ENCODE assay signal across 9 mouse cellular contexts in the genomic region with DNA sequence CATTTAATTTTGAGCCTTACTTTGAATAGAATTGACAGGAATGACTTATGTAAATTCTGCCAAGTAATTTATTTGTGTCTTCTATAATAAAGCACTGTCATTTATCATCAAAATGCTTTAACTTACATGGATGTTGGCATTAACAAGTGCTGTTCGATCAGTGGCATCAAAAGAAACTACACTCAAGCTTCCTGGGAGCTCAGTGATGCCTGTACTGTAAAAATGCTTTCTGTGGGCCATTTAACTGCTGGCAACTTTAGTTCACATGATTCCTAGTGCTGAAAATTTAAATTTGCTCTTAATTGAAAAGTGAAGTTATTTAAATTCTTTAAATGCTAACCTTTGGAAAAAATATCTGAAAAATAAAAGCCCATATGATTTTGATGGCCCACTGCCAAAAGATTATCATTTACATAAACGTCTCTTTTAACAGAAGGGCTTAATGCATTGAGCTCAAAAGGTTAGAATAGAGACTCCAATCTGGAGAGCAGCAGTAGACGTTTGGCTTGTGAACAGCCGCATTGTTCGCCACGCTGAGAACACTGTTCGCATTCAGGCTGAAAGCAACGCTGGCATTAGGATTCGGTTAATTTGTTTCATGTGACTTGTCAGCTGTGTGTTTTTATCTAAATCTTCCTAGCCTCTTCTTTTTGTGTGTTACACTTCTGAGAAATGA. TPM values are rescaled to one million over a fixed set of nuclear protein-coding genes. Genes with fewer than 3 reads are reported as not detected.
DNase-seq lines count a peak whose midpoint lies in the region; ATAC-seq lines count a peak whose summit lies in the region.
"Had no signal": no experiment of that assay in that cellular context is flagged by ENCODE, and none has a peak within 500 bp of the region (broad histone marks: within the 10 kb centered on the region; RNA-seq: fewer than 3 reads in every experiment).

No protein-coding gene starts in this region.

- no peaks in the 10 kb centered on the region for H3K9me3 ChIP-seq in forebrain, embryonic 16.5 days (ENCODE audit: control insufficient read depth, low read length)
- H3K9me3 ChIP-seq in midbrain, embryonic 16.5 days (replicated peaks; ENCODE audit: control insufficient read depth, low read length, poor library complexity, severe bottlenecking) = no peaks in the 10 kb centered on the region
- H3K9me3 ChIP-seq: liver, embryonic 13.5 days had no signal

- intact Hi-C loops in heart, postnatal 36 days (cut with DNase I) = no loop called here

- 0 out of 2 replicates have a peak, but pooled peaks cover 9% of the 10 kb centered on the region for H3K36me3 ChIP-seq in forebrain, embryonic 16.5 days (ENCODE audit: control insufficient read depth, insufficient read depth)
- H3K36me3 ChIP-seq in midbrain, embryonic 16.5 days (ENCODE audit: control insufficient read depth, insufficient read depth, low read length) = peaks cover 20% of the 10 kb centered on the region

- 4% methylated on average over 9 of the region's 9 CpGs for WGBS in forebrain, embryonic 16.5 days
- WGBS in midbrain, embryonic 16.5 days = 4% methylated on average over 9 of the region's 9 CpGs

- H3K9ac ChIP-seq in forebrain, embryonic 16.5 days (replicated peaks; ENCODE audit: low read depth, low read length) = no peak overlapping the region
- no peak overlapping the region for H3K9ac ChIP-seq in midbrain, embryonic 16.5 days (ENCODE audit: low read depth, low read length)
- H3K9ac ChIP-seq: liver, embryonic 13.5 days had no signal

- peak overlapping the region; percentile 80 for H3K27ac ChIP-seq in forebrain, embryonic 16.5 days (ENCODE audit: low read length)
- H3K27ac ChIP-seq in midbrain, embryonic 16.5 days (ENCODE audit: low read length) = peak overlapping the region; percentile 61; the same call in 1 of the 2 replicates
- H3K27ac ChIP-seq: liver, embryonic 13.5 days had no signal

- H3K4me1 ChIP-seq in forebrain, embryonic 16.5 days (replicated peaks; ENCODE audit: control insufficient read depth, insufficient read depth, low read length) = peaks cover 24% of the 10 kb centered on the region
- H3K4me1 ChIP-seq in midbrain, embryonic 16.5 days (ENCODE audit: control insufficient read depth, insufficient read depth, low read length) = peaks cover 20% of the 10 kb centered on the region
- H3K4me1 ChIP-seq: liver, embryonic 13.5 days had no signal

- ATAC-seq in forebrain, embryonic 16.5 days = peak; percentile 90
- ATAC-seq in midbrain, embryonic 16.5 days = peak; percentile 67; the same call in 1 of the 2 replicates

- H3K4me2 ChIP-seq in forebrain, embryonic 16.5 days (ENCODE audit: low read length) = peak overlapping the region; percentile 36
- no peak overlapping the region for H3K4me2 ChIP-seq in midbrain, embryonic 16.5 days (ENCODE audit: low read length)
- H3K4me2 ChIP-seq: liver, embryonic 13.5 days had no signal

- H3K27me3 ChIP-seq in forebrain, embryonic 16.5 days (replicated peaks; ENCODE audit: control insufficient read depth, insufficient read depth, low read length) = no peaks in the 10 kb centered on the region
- no peaks in the 10 kb centered on the region for H3K27me3 ChIP-seq in midbrain, embryonic 16.5 days (ENCODE audit: control insufficient read depth, insufficient read depth, low read depth, low read length)
- H3K27me3 ChIP-seq: liver, embryonic 13.5 days had no signal

- H3K4me3 ChIP-seq in forebrain, embryonic 16.5 days (replicated peaks; ENCODE audit: low read length) = no peak overlapping the region
- no peak overlapping the region for H3K4me3 ChIP-seq in midbrain, embryonic 16.5 days (ENCODE audit: low read depth, low read length)
- H3K4me3 ChIP-seq: liver, embryonic 13.5 days had no signal

- DNase-seq in kidney, postnatal 10 days = peak; percentile 19
- no peak for DNase-seq in kidney, adult 18-20 months
- peak; percentile 75 for DNase-seq in embryo, embryonic 11 days
- DNase-seq in ovary, postnatal 14 days (ENCODE audit: low spot score) = no peak
- DNase-seq in c-Kit-positive CD71-positive TER-119-positive erythroid progenitor cells, embryonic 14.5 days (ENCODE audit: low spot score) = no peak
- no peak for DNase-seq in heart, postnatal 36 days
- DNase-seq: liver, embryonic 13.5 days had no signal

RNA-seq across cellular contexts. Expression of gene Kidins220, which starts 59.1 kb away (rescaled TPM):
- polyA plus RNA-seq in forebrain, embryonic 16.5 days (2015; fragmentation: Nextera tagmentation; extraction: Ambion mirVana) = 172 and 179 TPM in 2 replicates
- polyA plus RNA-seq in midbrain, embryonic 16.5 days (2015; fragmentation: Nextera tagmentation; extraction: Ambion mirVana) = 172 and 177 TPM in 2 replicates
- 10 to 100 TPM; 74.1 to 77.0 TPM for total RNA-seq in heart, postnatal 36 days (2021)

Comparison
In these comparisons a context has a peak if more than half of its experiments do, and no peak if none do; other contexts are left out.
1. DNase-seq: peak in kidney, postnatal 10 days (single experiment) and embryo, embryonic 11 days (single experiment); none in kidney, adult 18-20 months (single experiment), ovary, postnatal 14 days (single experiment), c-Kit-positive CD71-positive TER-119-positive erythroid progenitor cells, embryonic 14.5 days (single experiment) and heart, postnatal 36 days (0 of 2).